14 mouse cellular contexts compared by ENCODE assay signal in genomic region chr12:108801613-108802012, GRCm38 (mm10). TPM values are rescaled to one million over a fixed set of nuclear protein-coding genes. Genes with fewer than 3 reads are reported as not detected.
"Had no signal": no experiment of that assay in that cellular context is flagged by ENCODE, and none has a peak within 500 bp of the region (broad histone marks: within the 10 kb centered on the region; RNA-seq: fewer than 3 reads in every experiment).

No protein-coding gene starts in this region.

- H3K4me2 ChIP-seq: limb, embryonic 15.5 days; liver, embryonic 12.5 days; midbrain, embryonic 12.5 days; neural tube, embryonic 13.5 days had no signal

- DNase-seq: kidney, postnatal 25 days; retina, postnatal 1 day; right cerebral cortex, postnatal 4 days; spleen, adult 18-20 months; thymus, adult 18-20 months; thymus, postnatal 14 days had no signal

- H3K9ac ChIP-seq: limb, embryonic 15.5 days; liver, embryonic 12.5 days; midbrain, embryonic 12.5 days; neural tube, embryonic 13.5 days had no signal

- H3K4me3 ChIP-seq: left cerebral cortex, adult 2 months; limb, embryonic 15.5 days; liver, embryonic 12.5 days; midbrain, embryonic 12.5 days; neural tube, embryonic 13.5 days had no signal

- H3K27ac ChIP-seq: left cerebral cortex, adult 2 months; limb, embryonic 15.5 days; liver, embryonic 12.5 days; midbrain, embryonic 12.5 days; neural tube, embryonic 13.5 days had no signal

- H3K27me3 ChIP-seq: limb, embryonic 15.5 days; liver, embryonic 12.5 days; midbrain, embryonic 12.5 days; neural tube, embryonic 13.5 days had no signal

- ATAC-seq: liver, embryonic 12.5 days; lung, postnatal 0 days; midbrain, embryonic 16.5 days had no signal

- H3K9me3 ChIP-seq: limb, embryonic 15.5 days; liver, embryonic 12.5 days; midbrain, embryonic 12.5 days; neural tube, embryonic 13.5 days had no signal

RNA-seq across cellular contexts. Expression of gene Slc25a29, which starts 34.1 kb away (rescaled TPM):
- total RNA-seq: megakaryocyte-erythroid progenitor cell, adult 5-6 weeks had no signal
